Mouse (Mus musculus): ENCODE measurements around the gene Dda1. TPM values are rescaled to one million over a fixed set of nuclear protein-coding genes. Genes with fewer than 3 reads are reported as not detected.
"Not testable (repeated sequence)": the region's sequence is repeated elsewhere in the genome, so short reads cannot be mapped to it uniquely, and the experiment has no call there.

Dda1 gene
- polyA plus RNA-seq, 1 experiment from 2014 or later, result 78.6 TPM

- Histone ChIP-seq H3K9me3 (ENCODE audit: low read length) (no peaks in the 10 kb centered on the region), H3K27ac (ENCODE audit: low read length) (no peak overlapping the region), H3K27me3 (replicated peaks; ENCODE audit: insufficient read depth, low read length) (no peaks in the 10 kb centered on the region), H3K36me3 (ENCODE audit: insufficient read depth, low read length) (no peaks in the 10 kb centered on the region), H3K4me1 (ENCODE audit: insufficient read depth, low read depth, low read length) (no peaks in the 10 kb centered on the region), H3K4me2 (replicated peaks; ENCODE audit: low read depth, low read length) (no peak overlapping the region), H3K4me3 (ENCODE audit: low read depth, low read length) (no peak overlapping the region), H3K9ac (replicated peaks; ENCODE audit: low read depth) (no peak overlapping the region)
- ATAC-seq, result no peak
- peak; percentile 25; the same call in 1 of the 2 replicates for TF ChIP-seq CTCF (IDR thresholded peaks at IDR 0.05)
- TF ChIP-seq EP300 (IDR thresholded peaks at IDR 0.05), result no peak
- DNase-seq (ENCODE audit: low spot score), result no peak
- 61% methylated on average over 5 of the region's 5 CpGs for WGBS
Measured at GRCm38 (mm10) chr8:71515043-71515442, 46.0 kb downstream of the Dda1 start.

GRCm38 (mm10) chr8:71516786-71517185, 47.8 kb downstream of the Dda1 start:
- WGBS, result 11% methylated on average over 6 of the region's 6 CpGs
- Histone ChIP-seq H3K36me3 (ENCODE audit: insufficient read depth, low read length) (no peaks in the 10 kb centered on the region), H3K4me1 (ENCODE audit: insufficient read depth, low read depth, low read length) (no peaks in the 10 kb centered on the region), H3K9me3 (ENCODE audit: low read length) (no peaks in the 10 kb centered on the region), H3K4me3 (ENCODE audit: low read depth, low read length) (no peak overlapping the region), H3K9ac (replicated peaks; ENCODE audit: low read depth) (no peak overlapping the region), H3K27me3 (replicated peaks; ENCODE audit: insufficient read depth, low read length) (no peaks in the 10 kb centered on the region), H3K27ac (ENCODE audit: low read length) (no peak overlapping the region), H3K4me2 (replicated peaks; ENCODE audit: low read depth, low read length) (no peak overlapping the region)
- peak; percentile 39 for ATAC-seq
- TF ChIP-seq CTCF (IDR thresholded peaks at IDR 0.05), result no peak
- TF ChIP-seq EP300 (IDR thresholded peaks at IDR 0.05), result peak; percentile 85
- peak; percentile 64 for DNase-seq (ENCODE audit: low spot score)

- peak; percentile 83 for TF ChIP-seq CTCF (IDR thresholded peaks at IDR 0.05)
- H3K4me3 ChIP-seq (ENCODE audit: low read depth, low read length); H3K4me2 ChIP-seq (replicated peaks; ENCODE audit: low read depth, low read length); H3K4me1 ChIP-seq (ENCODE audit: insufficient read depth, low read depth, low read length); H3K27me3 ChIP-seq (replicated peaks; ENCODE audit: insufficient read depth, low read length); H3K27ac ChIP-seq (ENCODE audit: low read length); H3K36me3 ChIP-seq (ENCODE audit: insufficient read depth, low read length); H3K9ac ChIP-seq (replicated peaks; ENCODE audit: low read depth); H3K9me3 ChIP-seq (ENCODE audit: low read length): not testable (repeated sequence)
- ATAC-seq, result peak; percentile 40; the same call in 1 of the 2 replicates
- WGBS, result 27% methylated on average over 9 of the region's 10 CpGs
- peak; percentile 86 for DNase-seq (ENCODE audit: low spot score)
Measured at GRCm38 (mm10) chr8:71519037-71519825, 50.2 kb downstream of the Dda1 start.

- Histone ChIP-seq H3K4me2 (replicated peaks; ENCODE audit: low read depth, low read length) (no peak overlapping the region), H3K27ac (ENCODE audit: low read length) (no peak overlapping the region), H3K4me1 (ENCODE audit: insufficient read depth, low read depth, low read length) (0 out of 2 replicates have a peak, but pooled peaks cover 4% of the 10 kb centered on the region), H3K4me3 (ENCODE audit: low read depth, low read length) (no peak overlapping the region), H3K27me3 (replicated peaks; ENCODE audit: insufficient read depth, low read length) (peaks cover 9% of the 10 kb centered on the region; the same call in 1 of the 2 replicates), H3K36me3 (ENCODE audit: insufficient read depth, low read length) (no peaks in the 10 kb centered on the region), H3K9ac (replicated peaks; ENCODE audit: low read depth) (no peak overlapping the region), H3K9me3 (ENCODE audit: low read length) (no peaks in the 10 kb centered on the region)
- peak; percentile 94 for ATAC-seq
- WGBS, result 3% methylated on average over 17 of the region's 17 CpGs
- peak; percentile 97 for DNase-seq (ENCODE audit: low spot score)
- TF ChIP-seq EP300 (IDR thresholded peaks at IDR 0.05) (no peak), CTCF (IDR thresholded peaks at IDR 0.05) (peak; percentile 100)
Measured at GRCm38 (mm10) chr8:71521634-71522033, 52.6 kb downstream of the Dda1 start.

- 25% methylated on average over 46 of the region's 46 CpGs for WGBS
Measured at GRCm38 (mm10) chr8:71525226-71526050, 56.4 kb downstream of the Dda1 start, which contains the start of gene Ccdc194. Gene Ccdc194 (minus strand): TSS chr8:71525711.

More at GRCm38 (mm10) chr8:71525226-71526050, 56.4 kb downstream of the Dda1 start, which contains the start of gene Ccdc194:
- no peak within 1 kb of the TSS for H3K4me2 ChIP-seq (replicated peaks; ENCODE audit: low read depth, low read length)
- DNase-seq (ENCODE audit: low spot score) (no peak), ATAC-seq (no peak)
- H3K9ac ChIP-seq (replicated peaks; ENCODE audit: low read depth), result no peak within 1 kb of the TSS
- peak within 1 kb of the TSS; percentile 59; the same call in 1 of the 2 replicates for H3K27ac ChIP-seq (ENCODE audit: low read length)
- H3K9me3 ChIP-seq (ENCODE audit: low read length), result no peaks in the 10 kb centered on the region
- no peak within 1 kb of the TSS for H3K4me3 ChIP-seq (ENCODE audit: low read depth, low read length)
- H3K4me1 ChIP-seq (ENCODE audit: insufficient read depth, low read depth, low read length), result 0 out of 2 replicates have a peak, but pooled peaks cover 6% of the 10 kb centered on the region
- peaks cover 9% of the 10 kb centered on the region; the same call in 1 of the 2 replicates for H3K27me3 ChIP-seq (replicated peaks; ENCODE audit: insufficient read depth, low read length)
- no peaks in the 10 kb centered on the region for H3K36me3 ChIP-seq (ENCODE audit: insufficient read depth, low read length)
- TF ChIP-seq EP300 (IDR thresholded peaks at IDR 0.05) (no peak), CTCF (IDR thresholded peaks at IDR 0.05) (no peak)

Other genes with a start within 250 kb of the Dda1 start
- gene Myo9b, start 196.5 kb upstream of the Dda1 start, polyA plus RNA-seq (2015; fragmentation: Nextera tagmentation; extraction: Ambion mirVana), result 9.1 and 9.6 TPM in 2 replicates
- gene Haus8, start 196.3 kb upstream of the Dda1 start, polyA plus RNA-seq (2015; fragmentation: Nextera tagmentation; extraction: Ambion mirVana), result 13.5 and 18.9 TPM in 2 replicates
- 136 and 139 TPM in 2 replicates for gene Use1, start 102.4 kb upstream of the Dda1 start, polyA plus RNA-seq (2015; fragmentation: Nextera tagmentation; extraction: Ambion mirVana)
- gene Ocel1, start 97.9 kb upstream of the Dda1 start, polyA plus RNA-seq (2015; fragmentation: Nextera tagmentation; extraction: Ambion mirVana), result 11.1 and 11.9 TPM in 2 replicates
- 61.5 and 69.4 TPM in 2 replicates for gene Nr2f6, start 87.2 kb upstream of the Dda1 start, polyA plus RNA-seq (2015; fragmentation: Nextera tagmentation; extraction: Ambion mirVana)
- gene Ushbp1, start 73.4 kb upstream of the Dda1 start, polyA plus RNA-seq (2015; fragmentation: Nextera tagmentation; extraction: Ambion mirVana), result 29.5 and 42.0 TPM in 2 replicates
- 60.8 and 62.5 TPM in 2 replicates for gene Babam1, start 72.3 kb upstream of the Dda1 start, polyA plus RNA-seq (2015; fragmentation: Nextera tagmentation; extraction: Ambion mirVana)
- 0.72 and 1.5 TPM in 2 replicates for gene Ankle1, start 63.2 kb upstream of the Dda1 start, polyA plus RNA-seq (2015; fragmentation: Nextera tagmentation; extraction: Ambion mirVana)
- gene Abhd8, start 5.5 kb upstream of the Dda1 start, polyA plus RNA-seq (2015; fragmentation: Nextera tagmentation; extraction: Ambion mirVana), result 23.8 and 27.6 TPM in 2 replicates
- 137 and 146 TPM in 2 replicates for gene Mrpl34, start 4.2 kb upstream of the Dda1 start, polyA plus RNA-seq (2015; fragmentation: Nextera tagmentation; extraction: Ambion mirVana)
- gene Ano8, start 16.8 kb downstream of the Dda1 start, polyA plus RNA-seq (2015; fragmentation: Nextera tagmentation; extraction: Ambion mirVana), result 1.1 and 1.2 TPM in 2 replicates
- gene Gtpbp3, start 18.9 kb downstream of the Dda1 start, polyA plus RNA-seq (2015; fragmentation: Nextera tagmentation; extraction: Ambion mirVana), result 10.6 and 11.6 TPM in 2 replicates
- gene Plvap, start 42.6 kb downstream of the Dda1 start, polyA plus RNA-seq (2015; fragmentation: Nextera tagmentation; extraction: Ambion mirVana), result 246 and 265 TPM in 2 replicates
- 0.07 and 0.08 TPM in 2 replicates for gene Ccdc194, start 56.5 kb downstream of the Dda1 start, polyA plus RNA-seq (2015; fragmentation: Nextera tagmentation; extraction: Ambion mirVana)
- gene Bst2, start 68.3 kb downstream of the Dda1 start, polyA plus RNA-seq (2015; fragmentation: Nextera tagmentation; extraction: Ambion mirVana), result 86.2 and 99.8 TPM in 2 replicates
- gene Mvb12a, start 73.7 kb downstream of the Dda1 start, polyA plus RNA-seq (2015; fragmentation: Nextera tagmentation; extraction: Ambion mirVana), result 103 and 112 TPM in 2 replicates
- 8.5 and 8.7 TPM in 2 replicates for gene Tmem221, start 89.7 kb downstream of the Dda1 start, polyA plus RNA-seq (2015; fragmentation: Nextera tagmentation; extraction: Ambion mirVana)
- 0.11 and 0.13 TPM in 2 replicates for gene Nxnl1, start 97.4 kb downstream of the Dda1 start, polyA plus RNA-seq (2015; fragmentation: Nextera tagmentation; extraction: Ambion mirVana)
- gene Slc27a1, start 99.7 kb downstream of the Dda1 start, polyA plus RNA-seq (2015; fragmentation: Nextera tagmentation; extraction: Ambion mirVana), result 26.9 and 27.7 TPM in 2 replicates
- 174 and 177 TPM in 2 replicates for gene Pgls, start 123.0 kb downstream of the Dda1 start, polyA plus RNA-seq (2015; fragmentation: Nextera tagmentation; extraction: Ambion mirVana)
- 1.2 and 2.0 TPM in 2 replicates for gene Fam129c, start 128.4 kb downstream of the Dda1 start, polyA plus RNA-seq (2015; fragmentation: Nextera tagmentation; extraction: Ambion mirVana)
- 64.7 and 66.0 TPM in 2 replicates for gene Colgalt1, start 141.8 kb downstream of the Dda1 start, polyA plus RNA-seq (2015; fragmentation: Nextera tagmentation; extraction: Ambion mirVana)
- 0.35 and 0.46 TPM in 2 replicates for gene Unc13a, start 202.6 kb downstream of the Dda1 start, polyA plus RNA-seq (2015; fragmentation: Nextera tagmentation; extraction: Ambion mirVana)
- 7.7 and 10.0 TPM in 2 replicates for gene Jak3, start 207.1 kb downstream of the Dda1 start, polyA plus RNA-seq (2015; fragmentation: Nextera tagmentation; extraction: Ambion mirVana)
- gene Insl3, start 220.0 kb downstream of the Dda1 start, polyA plus RNA-seq (2015; fragmentation: Nextera tagmentation; extraction: Ambion mirVana), result 2.9 and 3.9 TPM in 2 replicates
- gene B3gnt3, start 232.6 kb downstream of the Dda1 start, polyA plus RNA-seq (2015; fragmentation: Nextera tagmentation; extraction: Ambion mirVana), result 11.7 and 12.1 TPM in 2 replicates

All from lung, postnatal 0 days (tissue).